Mouse (Mus musculus) forelimb bud, embryonic 11.5 days (tissue): Measurements from ENCODE around the gene Ntm.

Source experiments
- DNase-seq: peaks from one replicate; pipeline ENCODE4 v3.0.0-alpha.2; 2012; ENCODE audit warnings: low read depth, low spot score

Ntm gene

GRCm38 (mm10) chr9:29657761-29658465, 305.0 kb downstream of the Ntm start:
- no peak for DNase-seq

- peak; percentile 49 for DNase-seq
These were observed 308.1 kb downstream of the Ntm start for GRCm38 (mm10) chr9:29654885-29655284.

GRCm38 (mm10) chr9:29653678-29654235, 309.2 kb downstream of the Ntm start:
- no peak for DNase-seq

GRCm38 (mm10) chr9:29652854-29653253, 310.1 kb downstream of the Ntm start:
- no peak for DNase-seq

- no peak for DNase-seq
These were observed 311.1 kb downstream of the Ntm start for GRCm38 (mm10) chr9:29651856-29652255.

- no peak for DNase-seq
These were observed 311.7 kb downstream of the Ntm start for GRCm38 (mm10) chr9:29651226-29651625.

- peak; percentile 85 for DNase-seq
These were observed 312.3 kb downstream of the Ntm start for GRCm38 (mm10) chr9:29650679-29651078.

- no peak for DNase-seq
These were observed 312.7 kb downstream of the Ntm start for GRCm38 (mm10) chr9:29650266-29650665.

- DNase-seq = no peak
These were observed 314.7 kb downstream of the Ntm start for GRCm38 (mm10) chr9:29648256-29648655.

GRCm38 (mm10) chr9:29647764-29648163, 315.2 kb downstream of the Ntm start:
- DNase-seq = no peak

- DNase-seq = no peak
These were observed 317.0 kb downstream of the Ntm start for GRCm38 (mm10) chr9:29645796-29646400.

- peak; percentile 78 for DNase-seq
These were observed 319.8 kb downstream of the Ntm start for GRCm38 (mm10) chr9:29642997-29643657.

GRCm38 (mm10) chr9:29637335-29637734, 325.6 kb downstream of the Ntm start:
- no peak for DNase-seq

GRCm38 (mm10) chr9:29617181-29617580, 345.8 kb downstream of the Ntm start:
- DNase-seq = no peak

- DNase-seq = no peak
These were observed 350.8 kb downstream of the Ntm start for GRCm38 (mm10) chr9:29612020-29612612.

- peak; percentile 61 for DNase-seq
These were observed 352.1 kb downstream of the Ntm start for GRCm38 (mm10) chr9:29610867-29611266.

- DNase-seq = no peak
These were observed 365.3 kb downstream of the Ntm start for GRCm38 (mm10) chr9:29597665-29598064.

GRCm38 (mm10) chr9:29595321-29595720, 367.6 kb downstream of the Ntm start:
- DNase-seq = no peak

- no peak for DNase-seq
These were observed 368.2 kb downstream of the Ntm start for GRCm38 (mm10) chr9:29594537-29595294.

- no peak for DNase-seq
These were observed 375.6 kb downstream of the Ntm start for GRCm38 (mm10) chr9:29587376-29587775.

GRCm38 (mm10) chr9:29586381-29586770, 376.6 kb downstream of the Ntm start:
- DNase-seq = no peak
